Mouse (Mus musculus) embryonic facial prominence, embryonic 14.5 days (tissue): ENCODE data around the gene Cryba4. TPM values are rescaled to one million over a fixed set of nuclear protein-coding genes. Genes with fewer than 3 reads are reported as not detected.

Experiments
- ATAC-seq: fragments of 200-750 bp; cut with Nextera tagmentation; 2 replicates; pipeline ENCODE4 v1.8.0; 2017; ENCODE audit warnings: low read depth, moderate number of reproducible peaks, moderate TSS enrichment
- DNase-seq: peaks from one replicate; pipeline ENCODE4 v3.0.0-alpha.2; 2015; ENCODE audit warnings: low spot score
- H3K27ac ChIP-seq: fragments of 300-500 bp; sonication (generic); replicated peaks from 2 replicates; pipeline ENCODE4 v1.5.1; 2014; ENCODE audit warnings: low read depth, mild to moderate bottlenecking, low read length, moderate library complexity
- H3K27me3 ChIP-seq: fragments of 300-500 bp; sonication (generic); replicated peaks from 2 replicates; pipeline ENCODE4 v1.6.1; 2014; ENCODE audit warnings: low read length; ENCODE audit not compliant: control insufficient read depth, insufficient read depth
- H3K36me3 ChIP-seq: fragments of 300-500 bp; sonication (generic); 2 replicates; pipeline ENCODE4 v1.6.1; 2014; ENCODE audit warnings: low read length, mixed read lengths; ENCODE audit not compliant: control insufficient read depth, insufficient read depth
- H3K4me1 ChIP-seq: fragments of 300-500 bp; sonication (generic); 2 replicates; pipeline ENCODE4 v1.6.1; 2014; ENCODE audit warnings: antibody characterized with exemption, low read length; ENCODE audit not compliant: control insufficient read depth, insufficient read depth
- H3K4me2 ChIP-seq: fragments of 300-500 bp; sonication (generic); 2 replicates; pipeline ENCODE4 v1.6.1; 2014; ENCODE audit warnings: low read depth, mild to moderate bottlenecking, low read length, moderate library complexity, mixed read lengths
- H3K4me3 ChIP-seq: fragments of 300-500 bp; sonication (generic); 2 replicates; pipeline ENCODE4 v1.5.1; 2014; ENCODE audit warnings: low read depth, mild to moderate bottlenecking, low read length
- H3K9ac ChIP-seq: fragments of 300-500 bp; sonication (generic); 2 replicates; pipeline ENCODE4 v1.6.1; 2014; ENCODE audit warnings: low read depth, mild to moderate bottlenecking, low read length, moderate library complexity, mixed read lengths
- H3K9me3 ChIP-seq: fragments of 300-500 bp; sonication (generic); 2 replicates; pipeline ENCODE4 v1.6.1; 2016; ENCODE audit warnings: low read length; ENCODE audit not compliant: control insufficient read depth
- WGBS: fragments of 180-500 bp; shearing (Covaris S2); extraction: QIAGEN DNeasy Blood & Tissue Kit; methylation state at CpG from one replicate; pipeline ENCODE4 v1.1.7; 2014; 5-methylcytosine and 5-hydroxymethylcytosine counted together
- polyA plus RNA-seq: library from polyadenylated mRNA; unstranded; fragments of >200 nt; fragmentation: Nextera tagmentation; extraction: Ambion mirVana; gene quantifications from 2 replicates; pipeline ENCODE4 v1.2.1, GENCODE M21; 2014

The Cryba4 gene
- polyA plus RNA-seq, 1 experiment from 2014 or later, result 2.8 TPM

- Histone ChIP-seq H3K27ac (no peak overlapping the region), H3K27me3 (peaks cover 14% of the 10 kb centered on the region; the same call in 1 of the 2 replicates), H3K36me3 (no peaks in the 10 kb centered on the region), H3K9ac (no peak overlapping the region), H3K4me3 (no peak overlapping the region), H3K4me1 (no peaks in the 10 kb centered on the region), H3K4me2 (peak overlapping the region; percentile 33; the same call in 1 of the 2 replicates), H3K9me3 (no peaks in the 10 kb centered on the region)
- ATAC-seq (peak; percentile 64), DNase-seq (peak; percentile 87)
- 4% methylated on average over 10 of the region's 10 CpGs for WGBS
Observed at GRCm38 (mm10) chr5:112240761-112241160, 11.6 kb downstream of the Cryba4 start.

- Histone ChIP-seq H3K27ac (no peak overlapping the region), H3K9me3 (no peaks in the 10 kb centered on the region), H3K4me3 (no peak overlapping the region), H3K9ac (no peak overlapping the region), H3K27me3 (peaks cover 14% of the 10 kb centered on the region; the same call in 1 of the 2 replicates), H3K4me2 (no peak overlapping the region), H3K4me1 (no peaks in the 10 kb centered on the region), H3K36me3 (no peaks in the 10 kb centered on the region)
- WGBS, result 69% methylated on average over 3 of the region's 3 CpGs
- ATAC-seq (no peak), DNase-seq (no peak)
Observed at GRCm38 (mm10) chr5:112238781-112239482, 13.4 kb downstream of the Cryba4 start.

DNA sequence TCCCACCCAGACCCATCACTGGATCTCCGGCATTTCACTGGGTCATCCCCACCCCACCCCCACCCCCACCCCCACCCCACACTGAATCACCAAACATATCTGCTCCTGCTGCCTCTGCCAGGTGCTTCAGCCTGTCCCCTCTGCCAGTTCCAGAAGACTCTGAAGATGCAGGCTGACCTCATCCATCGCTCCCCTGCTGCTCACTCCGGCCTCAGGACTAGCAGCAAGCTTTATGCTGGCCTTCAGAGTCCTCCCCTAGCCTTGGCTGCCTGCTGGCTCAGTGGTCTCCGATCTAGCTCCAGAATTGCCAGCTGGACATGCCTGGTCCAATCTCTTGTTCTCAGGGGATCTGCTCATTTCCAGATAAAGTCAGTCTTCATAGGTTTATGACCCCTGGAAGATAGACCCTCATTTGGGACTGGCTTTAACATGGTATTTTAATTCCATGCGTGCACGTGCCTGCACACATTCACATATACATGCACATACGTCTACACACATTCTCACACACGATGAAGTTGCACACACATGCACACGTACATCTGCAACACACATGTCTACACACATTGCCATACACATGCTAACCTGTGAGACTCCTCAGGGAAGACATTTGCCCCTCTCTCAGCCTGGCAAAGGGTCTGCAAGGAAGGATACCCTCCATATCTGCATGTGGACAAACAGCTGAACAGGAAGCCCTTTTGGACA lies 14.3 kb downstream of the Cryba4 start:
- ATAC-seq (peak; percentile 24; the same call in 1 of the 2 replicates), DNase-seq (no peak)
- Histone ChIP-seq H3K4me3 (no peak overlapping the region), H3K9me3 (no peaks in the 10 kb centered on the region), H3K27me3 (peaks cover 14% of the 10 kb centered on the region; the same call in 1 of the 2 replicates), H3K4me1 (no peaks in the 10 kb centered on the region), H3K9ac (no peak overlapping the region; the same call in 1 of the 2 replicates), H3K36me3 (no peaks in the 10 kb centered on the region), H3K4me2 (peak overlapping the region; percentile 28; the same call in 1 of the 2 replicates), H3K27ac (no peak overlapping the region)
- 57% methylated on average over 8 of the region's 9 CpGs for WGBS

DNA sequence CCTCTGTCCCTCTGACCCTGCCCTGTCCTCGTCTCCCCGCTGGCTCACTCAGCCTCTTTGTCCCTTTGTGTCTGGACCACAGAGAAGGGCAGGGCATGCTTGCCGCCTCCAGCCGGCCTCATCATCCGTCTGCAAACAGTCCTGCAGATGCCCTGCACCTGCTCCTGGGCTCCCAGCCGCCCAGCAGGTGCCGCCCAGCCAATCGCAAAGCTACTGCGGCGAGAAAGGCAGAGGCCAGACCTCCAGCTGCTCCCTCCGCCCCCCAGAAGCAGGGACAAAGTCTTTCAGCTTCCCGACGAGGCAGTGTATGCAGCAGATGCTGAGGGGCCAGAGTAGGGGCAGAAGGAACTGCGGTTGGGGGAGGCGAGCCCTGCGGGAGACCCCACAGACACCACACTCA lies 14.9 kb downstream of the Cryba4 start:
- no peaks in the 10 kb centered on the region for H3K9me3 ChIP-seq
- ATAC-seq, result peak; percentile 84
- no peaks in the 10 kb centered on the region for H3K4me1 ChIP-seq
- H3K9ac ChIP-seq, result no peak overlapping the region; the same call in 1 of the 2 replicates
- H3K27me3 ChIP-seq, result peaks cover 14% of the 10 kb centered on the region; the same call in 1 of the 2 replicates
- H3K36me3 ChIP-seq, result no peaks in the 10 kb centered on the region
- H3K27ac ChIP-seq, result no peak overlapping the region; the same call in 1 of the 2 replicates
- 5% methylated on average over 16 of the region's 16 CpGs for WGBS
- H3K4me3 ChIP-seq, result no peak overlapping the region
- H3K4me2 ChIP-seq, result peak overlapping the region; percentile 28
- peak; percentile 77 for DNase-seq

GRCm38 (mm10) chr5:112236631-112237030 lies 15.7 kb downstream of the Cryba4 start:
- H3K27me3 ChIP-seq, result peaks cover 14% of the 10 kb centered on the region; the same call in 1 of the 2 replicates
- H3K36me3 ChIP-seq, result no peaks in the 10 kb centered on the region
- no peak for ATAC-seq
- no peaks in the 10 kb centered on the region for H3K4me1 ChIP-seq
- H3K9ac ChIP-seq, result no peak overlapping the region
- H3K27ac ChIP-seq, result no peak overlapping the region
- no peak overlapping the region for H3K4me2 ChIP-seq
- DNase-seq, result no peak
- WGBS, result 83% methylated on average over 2 of the region's 2 CpGs
- no peaks in the 10 kb centered on the region for H3K9me3 ChIP-seq
- H3K4me3 ChIP-seq, result no peak overlapping the region

DNA sequence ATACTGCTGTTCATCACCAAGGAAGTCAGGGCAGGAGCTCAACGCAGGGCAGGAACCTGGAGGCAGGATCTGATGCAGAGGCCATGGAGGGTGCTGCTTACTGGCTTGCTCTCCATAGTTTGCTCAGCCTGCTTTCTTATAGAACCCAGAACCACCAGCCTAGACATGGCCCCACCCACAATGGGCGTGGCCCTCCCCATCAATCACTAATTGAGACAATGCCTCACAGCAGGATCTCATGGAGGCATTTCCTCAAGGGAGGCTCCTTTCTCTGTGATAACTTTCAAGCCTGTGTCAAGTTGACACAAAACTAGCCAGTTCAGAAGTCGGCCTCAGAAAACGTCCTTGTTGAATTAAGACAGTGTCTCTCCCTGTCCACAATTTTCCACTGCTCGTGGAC lies 16.5 kb downstream of the Cryba4 start:
- no peak overlapping the region for H3K9ac ChIP-seq
- ATAC-seq, result no peak
- peaks cover 14% of the 10 kb centered on the region; the same call in 1 of the 2 replicates for H3K27me3 ChIP-seq
- WGBS, result 56% methylated on average over 5 of the region's 5 CpGs
- H3K9me3 ChIP-seq, result no peaks in the 10 kb centered on the region
- no peaks in the 10 kb centered on the region for H3K36me3 ChIP-seq
- no peaks in the 10 kb centered on the region for H3K4me1 ChIP-seq
- DNase-seq, result no peak
- no peak overlapping the region for H3K4me3 ChIP-seq
- H3K27ac ChIP-seq, result no peak overlapping the region
- H3K4me2 ChIP-seq, result no peak overlapping the region

DNA sequence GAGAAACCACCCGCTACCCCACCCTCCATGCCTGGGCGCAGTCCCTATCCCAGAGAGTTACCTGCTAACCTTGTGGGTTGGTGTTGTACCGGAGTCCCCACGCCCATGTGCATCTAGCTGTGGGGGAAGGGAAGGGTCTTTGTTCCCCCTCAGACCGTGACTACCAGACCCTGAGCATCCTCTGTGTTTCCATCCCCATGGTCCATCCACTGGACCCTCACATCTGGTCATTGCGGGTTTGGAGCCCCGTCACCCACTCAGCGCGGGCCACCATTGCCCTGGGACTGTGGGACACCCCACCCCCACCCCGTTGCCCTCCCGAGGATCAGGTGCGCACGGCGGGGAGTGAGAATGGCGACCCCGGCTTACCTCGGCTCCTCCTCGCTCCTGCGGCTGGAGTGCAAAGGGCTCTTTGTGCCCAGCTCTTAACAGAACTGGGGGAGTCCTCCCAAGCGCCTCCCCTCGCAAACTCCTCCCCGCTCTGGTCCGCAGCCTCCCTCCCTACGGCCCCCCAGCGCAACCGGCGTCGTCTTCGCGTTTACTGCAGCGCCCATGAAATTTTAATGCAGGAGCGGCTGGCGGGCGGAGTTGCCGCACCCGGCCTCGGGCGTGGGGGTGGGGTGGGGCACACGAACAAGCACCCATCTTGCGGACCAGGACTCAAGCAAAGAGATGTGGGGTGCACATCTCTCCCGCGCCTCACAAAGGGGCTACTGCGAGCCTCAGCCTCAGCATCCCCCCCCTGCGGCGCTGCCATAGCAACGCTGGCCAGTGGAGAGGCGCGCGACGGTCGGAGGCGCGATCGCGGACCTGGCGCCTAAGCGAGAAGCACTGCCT lies 23.9 kb downstream of the Cryba4 start:
- peak overlapping the region; percentile 84 for H3K4me2 ChIP-seq
- peak overlapping the region; percentile 60 for H3K9ac ChIP-seq
- H3K4me1 ChIP-seq, result peaks cover 10% of the 10 kb centered on the region
- no peak overlapping the region for H3K27ac ChIP-seq
- under 1% methylated on average over 54 of the region's 57 CpGs for WGBS
- H3K27me3 ChIP-seq, result peaks cover 45% of the 10 kb centered on the region
- ATAC-seq, result peak; percentile 67
- DNase-seq, result peak; percentile 59
- H3K4me3 ChIP-seq, result peak overlapping the region; percentile 44
- H3K36me3 ChIP-seq, result no peaks in the 10 kb centered on the region
- no peaks in the 10 kb centered on the region for H3K9me3 ChIP-seq

DNA sequence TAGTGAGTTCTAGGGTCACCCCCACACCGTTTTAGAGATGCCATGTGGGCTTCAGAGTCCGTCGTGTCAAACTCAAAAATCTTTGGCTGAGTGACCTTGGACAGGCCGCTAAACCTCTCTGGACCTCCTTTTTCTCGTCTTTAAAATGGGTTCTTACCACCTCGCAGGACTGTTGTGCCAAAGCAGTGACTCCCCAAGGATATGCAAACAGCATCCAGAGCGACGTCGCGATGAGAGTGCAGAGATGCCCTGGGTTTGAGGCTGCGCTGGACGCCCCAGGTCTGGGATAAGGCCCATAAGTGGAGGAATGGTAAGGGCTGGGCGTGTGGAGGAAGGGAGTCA lies 24.4 kb downstream of the Cryba4 start:
- peak overlapping the region; percentile 60; the same call in 1 of the 2 replicates for H3K9ac ChIP-seq
- WGBS, result 3% methylated on average over 13 of the region's 13 CpGs
- DNase-seq, result no peak

More for the DNA sequence above, 24.4 kb downstream of the Cryba4 start:
- Histone ChIP-seq H3K27me3 (peaks cover 45% of the 10 kb centered on the region), H3K4me3 (peak overlapping the region; percentile 44), H3K36me3 (no peaks in the 10 kb centered on the region), H3K27ac (no peak overlapping the region), H3K4me1 (peaks cover 10% of the 10 kb centered on the region), H3K4me2 (peak overlapping the region; percentile 84), H3K9me3 (no peaks in the 10 kb centered on the region)
- no peak; the same call in 1 of the 2 replicates for ATAC-seq
